Mouse (Mus musculus): ENCODE results near the gene Hdgfl3.

The Hdgfl3 gene

GRCm38 (mm10) chr7:81934267-81934745 is at the start of gene Hdgfl3:
TSS of gene Hdgfl3 (minus strand) at chr7:81934473.
- DNase-seq (ENCODE audit: low read depth, low spot score), result peak; percentile 95

GRCm38 (mm10) chr7:81983651-81984050 is 49.4 kb upstream of the Hdgfl3 start:
- DNase-seq (ENCODE audit: low read depth, low spot score), result no peak

DNA sequence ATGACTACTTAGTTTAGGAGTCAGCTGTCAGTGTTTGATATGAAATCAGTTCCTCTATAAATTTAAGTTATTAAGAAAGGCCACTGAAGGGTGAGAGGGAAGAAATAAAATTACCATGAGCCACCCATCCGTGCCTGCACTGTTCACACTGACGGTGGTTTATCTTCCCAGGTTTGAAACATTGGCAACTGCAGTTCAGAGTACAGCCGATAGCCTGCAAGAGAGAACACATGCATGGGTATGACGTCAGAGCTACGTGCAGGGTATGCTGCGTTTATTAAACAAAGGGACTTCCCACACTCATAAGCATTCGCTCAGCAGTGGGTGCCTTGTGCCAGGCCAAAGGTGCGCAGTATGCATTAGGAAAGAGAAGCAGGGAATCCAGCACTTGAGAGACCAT is 44.0 kb upstream of the Hdgfl3 start:
- DNase-seq (ENCODE audit: low read depth, low spot score), result no peak

DNA sequence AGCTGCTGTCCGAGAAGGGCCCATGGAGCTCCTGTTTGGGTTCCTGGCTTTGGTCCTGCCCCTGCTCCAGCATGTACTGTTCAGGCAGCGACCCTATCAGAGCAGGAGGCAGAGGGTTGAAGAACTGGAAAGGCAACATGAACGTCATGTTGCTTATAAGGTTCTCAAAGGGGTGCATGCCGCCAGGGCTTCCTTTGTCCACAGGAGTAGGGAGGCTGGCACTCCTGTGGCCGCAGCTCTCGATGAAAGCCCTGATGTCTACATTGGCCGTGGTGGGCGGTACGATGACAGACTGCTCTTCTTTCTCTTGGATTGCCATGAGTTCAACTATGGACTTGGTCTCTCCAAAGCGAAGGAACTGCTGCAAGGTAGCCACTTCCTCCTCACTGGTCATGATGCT is 40.3 kb upstream of the Hdgfl3 start:
- no peak for DNase-seq (ENCODE audit: low read depth, low spot score)

- no peak for DNase-seq (ENCODE audit: low read depth, low spot score)
These were observed 39.7 kb upstream of the Hdgfl3 start for GRCm38 (mm10) chr7:81973939-81974338.

DNA sequence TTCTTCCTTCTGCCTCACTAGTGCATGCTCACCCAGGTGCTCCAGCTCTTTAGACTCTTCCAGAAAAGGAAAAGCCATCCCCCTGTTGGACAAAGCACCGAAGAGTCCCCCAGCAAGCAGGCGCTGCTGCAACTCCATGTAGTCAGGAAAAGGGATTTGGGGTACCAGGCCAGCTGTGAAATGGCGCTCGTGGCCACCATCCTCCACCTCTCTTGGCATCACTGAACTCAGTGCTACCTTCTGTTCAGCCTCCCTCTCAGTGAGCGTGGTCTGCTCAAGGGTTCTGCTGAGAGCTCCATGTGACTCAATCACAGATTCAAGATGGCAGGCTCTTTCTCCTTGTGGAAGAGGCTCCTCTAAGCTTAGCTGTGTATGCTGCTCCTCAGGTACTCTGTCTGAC is 39.1 kb upstream of the Hdgfl3 start:
- DNase-seq (ENCODE audit: low read depth, low spot score), result no peak

DNA sequence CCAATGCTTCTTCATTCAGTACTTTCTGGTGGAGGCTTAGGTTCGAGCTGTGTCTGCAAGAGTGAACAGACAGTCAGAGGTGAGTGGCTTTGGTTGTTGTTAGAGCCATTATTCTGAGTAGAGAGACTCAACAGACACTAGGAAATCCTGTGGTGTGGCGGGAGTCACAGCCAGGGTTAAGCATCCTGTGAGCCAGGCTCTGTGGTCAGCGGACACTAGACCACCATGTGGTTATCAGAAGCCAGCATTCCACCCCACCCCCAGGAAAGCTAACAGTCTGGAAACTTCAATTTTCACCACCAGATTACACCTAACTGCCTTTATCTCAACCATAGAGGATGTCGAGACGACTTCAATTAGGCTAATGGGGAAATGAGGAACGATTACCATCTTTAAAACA is 34.7 kb upstream of the Hdgfl3 start:
- no peak for DNase-seq (ENCODE audit: low read depth, low spot score)

- DNase-seq (ENCODE audit: low read depth, low spot score), result peak; percentile 12
These were observed 34.2 kb upstream of the Hdgfl3 start for GRCm38 (mm10) chr7:81968451-81968850.

- DNase-seq (ENCODE audit: low read depth, low spot score), result no peak
These were observed 31.9 kb upstream of the Hdgfl3 start for GRCm38 (mm10) chr7:81966195-81966594.

GRCm38 (mm10) chr7:81959704-81960103 is 25.4 kb upstream of the Hdgfl3 start:
- DNase-seq (ENCODE audit: low read depth, low spot score), result peak; percentile 74

DNA sequence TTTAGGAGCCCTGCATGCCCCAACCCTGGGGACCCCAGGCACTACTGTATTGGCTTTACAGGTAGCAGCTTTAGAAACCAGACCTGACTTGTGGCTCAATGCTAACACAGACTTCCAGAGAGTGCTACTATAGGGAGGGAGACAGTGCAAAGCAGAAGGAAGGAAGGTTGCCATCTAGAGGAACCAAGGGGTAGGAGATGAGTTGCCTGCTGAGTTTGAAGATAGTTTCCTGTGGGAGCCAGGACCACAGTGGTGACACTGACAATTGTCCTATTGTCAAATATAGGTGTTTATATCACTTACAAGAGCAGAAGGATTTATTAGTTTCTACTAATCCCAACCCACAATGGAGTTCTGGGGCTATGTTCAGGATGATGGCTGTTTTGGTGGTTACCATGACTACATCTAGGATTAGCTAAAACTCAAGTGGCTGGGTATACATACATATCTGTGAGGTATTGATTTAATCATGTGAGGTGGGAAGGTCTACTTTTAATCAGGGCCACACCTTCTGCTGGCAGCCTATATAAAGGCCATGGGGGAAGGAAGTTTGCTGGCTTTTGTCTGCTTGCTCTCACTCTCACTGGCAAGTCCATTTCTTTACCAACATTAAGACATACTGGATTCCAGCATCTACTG is 20.1 kb upstream of the Hdgfl3 start:
- peak; percentile 81 for DNase-seq (ENCODE audit: low read depth, low spot score)

- DNase-seq (ENCODE audit: low read depth, low spot score), result peak; percentile 87
These were observed 16.2 kb upstream of the Hdgfl3 start for GRCm38 (mm10) chr7:81950499-81950898.

GRCm38 (mm10) chr7:81945398-81945797 is 11.1 kb upstream of the Hdgfl3 start:
- DNase-seq (ENCODE audit: low read depth, low spot score), result no peak

- DNase-seq (ENCODE audit: low read depth, low spot score), result no peak
These were observed 533 bp upstream of the Hdgfl3 start for GRCm38 (mm10) chr7:81934806-81935205.

DNA sequence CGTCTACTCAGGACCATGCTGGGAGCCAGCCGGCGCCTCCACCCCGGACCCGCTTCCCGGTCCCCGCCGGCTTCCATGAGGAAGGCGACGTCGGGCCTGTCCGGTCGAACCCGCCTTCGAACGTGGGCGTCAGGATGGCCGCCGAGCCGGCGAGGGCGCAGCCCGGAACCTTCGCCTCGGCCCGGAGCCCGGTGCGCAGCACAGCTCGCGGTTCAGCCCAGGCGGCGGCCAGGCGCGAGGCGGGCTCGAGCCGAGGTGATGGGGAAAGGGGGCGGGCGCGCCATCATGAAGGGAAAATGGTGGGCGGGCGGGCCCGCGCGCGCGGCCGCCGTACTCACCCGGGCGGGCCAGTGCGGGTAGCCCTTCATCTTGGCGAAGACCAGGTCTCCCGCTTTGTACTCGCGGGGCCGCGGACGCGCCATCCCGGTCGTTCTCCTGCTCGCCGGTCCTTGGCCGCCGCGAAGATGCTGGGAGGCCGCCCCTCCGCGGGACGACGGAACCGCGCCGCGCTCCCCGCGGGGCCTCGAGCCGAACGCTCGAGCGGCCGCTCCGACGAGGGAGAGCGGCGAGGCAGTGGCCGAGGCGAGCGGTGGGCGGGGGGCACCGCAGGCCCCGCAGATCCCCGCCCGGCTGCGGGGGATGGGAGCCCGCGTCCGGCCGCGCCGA is 539 bp downstream of the Hdgfl3 start:
- peak; percentile 84 for DNase-seq (ENCODE audit: low read depth, low spot score)

DNA sequence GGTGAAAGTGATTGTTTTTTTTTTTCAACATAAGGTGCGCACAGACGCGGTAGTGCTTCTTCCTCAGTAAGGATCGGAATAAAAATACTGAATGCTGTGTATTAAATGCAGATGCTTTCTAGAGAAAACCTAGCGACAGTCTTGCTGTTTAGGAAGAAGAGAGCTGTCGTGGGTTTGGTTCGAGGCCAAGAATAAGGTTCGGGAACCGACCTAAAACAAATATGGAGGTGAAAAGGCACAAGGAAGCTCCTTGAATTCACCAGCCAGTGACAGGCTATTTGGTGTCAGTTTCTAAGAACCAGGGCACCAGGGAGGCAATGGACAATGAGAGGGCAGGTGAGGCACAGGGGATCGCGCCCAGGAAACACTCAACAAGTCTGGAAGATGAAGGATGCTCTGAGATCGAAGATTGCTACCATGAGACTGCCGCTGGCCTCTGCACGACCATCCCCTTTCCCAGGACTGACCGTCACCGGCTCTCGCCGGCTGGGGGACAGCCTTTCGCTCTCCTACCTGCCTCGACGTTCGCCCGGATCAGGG is 1.1 kb downstream of the Hdgfl3 start:
- DNase-seq (ENCODE audit: low read depth, low spot score), result peak; percentile 56

DNA sequence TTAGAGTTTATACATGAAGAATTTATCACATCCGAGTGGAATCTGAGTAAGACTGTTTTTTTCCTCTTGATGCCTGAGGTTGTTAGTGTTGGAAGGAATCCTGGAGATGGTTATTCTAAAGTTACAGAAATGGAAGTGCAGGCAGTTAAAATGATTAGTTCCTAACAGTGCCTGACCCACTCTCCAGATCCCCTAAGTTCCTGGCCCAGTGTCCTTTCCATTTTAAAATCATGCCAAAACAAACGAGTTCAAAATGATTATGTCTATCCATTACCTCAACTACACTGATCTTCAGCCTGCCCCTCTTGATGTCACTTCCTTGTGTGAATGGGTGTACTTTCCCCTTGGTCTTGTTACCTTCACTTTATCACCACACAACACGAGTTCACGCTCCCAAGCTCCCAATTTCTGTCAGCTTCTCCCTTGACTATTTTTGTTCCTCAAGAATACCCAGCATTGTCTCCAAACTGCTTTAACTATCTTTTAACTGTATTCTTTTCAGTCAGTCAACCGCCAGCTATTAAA is 1.7 kb downstream of the Hdgfl3 start:
- peak; percentile 37 for DNase-seq (ENCODE audit: low read depth, low spot score)

DNA sequence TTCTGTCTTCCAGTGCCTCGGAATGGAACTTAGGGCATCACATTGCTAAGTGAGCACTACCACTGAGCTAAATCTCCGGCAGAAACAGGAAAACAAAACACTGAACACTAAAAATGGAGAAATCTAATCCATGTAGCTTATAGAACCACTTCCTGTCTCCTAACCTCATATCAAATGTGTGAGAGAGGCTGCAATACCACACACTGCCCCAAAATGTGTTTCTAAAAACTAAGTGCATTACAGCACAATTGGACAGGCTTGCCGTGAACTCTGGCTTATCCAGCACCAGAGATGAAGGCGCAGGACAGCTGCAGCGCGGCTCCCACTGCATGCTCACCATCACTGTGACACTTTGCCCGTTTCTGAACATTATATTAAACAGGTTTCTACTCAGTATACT is 5.3 kb downstream of the Hdgfl3 start:
- DNase-seq (ENCODE audit: low read depth, low spot score), result no peak

GRCm38 (mm10) chr7:81921379-81921952 is 12.8 kb downstream of the Hdgfl3 start:
- no peak for DNase-seq (ENCODE audit: low read depth, low spot score)

DNA sequence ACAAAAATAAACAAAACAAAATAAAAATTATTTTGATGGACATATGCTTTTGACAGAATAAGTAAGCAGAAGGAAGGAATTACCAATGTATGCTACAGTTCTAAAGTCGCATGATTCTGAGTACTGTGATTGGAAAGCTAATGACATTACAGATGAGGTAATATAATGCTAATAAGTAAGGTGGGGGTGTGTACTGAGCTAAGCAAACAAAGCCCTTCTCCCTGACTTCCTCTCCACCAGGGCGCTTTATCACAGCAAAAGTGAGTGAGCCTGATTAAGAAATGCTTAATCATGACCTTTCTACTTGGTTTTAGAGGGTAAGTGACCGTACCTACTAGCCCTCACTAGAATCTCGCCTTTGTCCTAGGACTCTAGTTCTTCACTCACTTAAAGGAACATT is 14.0 kb downstream of the Hdgfl3 start:
- no peak for DNase-seq (ENCODE audit: low read depth, low spot score)

DNA sequence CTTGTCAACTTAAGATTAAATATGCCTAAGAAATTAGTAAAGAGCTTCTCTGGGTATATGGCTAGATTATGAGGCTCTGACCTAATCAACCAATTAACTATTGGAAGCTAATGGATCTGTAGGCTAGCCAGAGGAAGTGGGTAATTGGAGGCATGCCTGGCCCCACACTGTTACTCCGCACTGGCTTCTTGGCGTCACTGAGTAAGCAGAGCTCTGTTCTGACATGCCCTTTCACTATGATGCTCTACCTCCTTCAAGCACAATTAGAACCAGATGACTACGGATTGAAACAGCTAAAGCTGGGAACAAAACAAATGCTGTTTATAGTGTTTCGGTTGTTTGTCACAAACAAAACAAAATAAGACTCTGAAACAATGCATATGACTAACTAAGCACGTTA is 16.0 kb downstream of the Hdgfl3 start:
- DNase-seq (ENCODE audit: low read depth, low spot score), result no peak

- DNase-seq (ENCODE audit: low read depth, low spot score), result peak; percentile 59
These were observed 29.3 kb downstream of the Hdgfl3 start for GRCm38 (mm10) chr7:81904926-81905325.
